Mouse (Mus musculus): ENCODE data around the gene Arsg. TPM values are rescaled to one million over a fixed set of nuclear protein-coding genes. Genes with fewer than 3 reads are reported as not detected.

Arsg gene
- 4.1 and 5.1 TPM in 2 replicates for polyA plus RNA-seq (2012; rRNA removed)

- 1% methylated on average over 99 of the region's 111 CpGs for WGBS
Measured at GRCm38 (mm10) chr11:109473171-109474085, at the start of gene Arsg, which contains the start of gene Slc16a6. Arsg (plus strand) TSS chr11:109473374. Slc16a6 (minus strand) TSS chr11:109473598.

GRCm38 (mm10) chr11:109425392-109426271, 47.5 kb upstream of the Arsg start, which contains the start of gene Amz2:
Amz2 (plus strand) TSS chr11:109425946.
- WGBS, result under 1% methylated on average over 65 of the region's 65 CpGs
- H3K27ac ChIP-seq (ENCODE audit: insufficient read depth, low read length), result peak within 1 kb of the TSS; percentile 87
- peaks cover 14% of the 10 kb centered on the region; the same call in 1 of the 2 replicates for H3K4me1 ChIP-seq (ENCODE audit: control insufficient read depth, insufficient read depth, insufficient read length)
- no peaks in the 10 kb centered on the region for H3K27me3 ChIP-seq (ENCODE audit: control insufficient read depth, insufficient read depth, low read length)
- peak within 1 kb of the TSS; percentile 58 for H3K4me3 ChIP-seq (ENCODE audit: extremely low read depth, insufficient read depth, insufficient read length)
- peaks cover 7% of the 10 kb centered on the region for H3K36me3 ChIP-seq (ENCODE audit: control insufficient read depth, insufficient read depth, low read length)
- peak; percentile 92 for TF ChIP-seq CTCF (IDR thresholded peaks at IDR 0.05; ENCODE audit: extremely low read depth, insufficient read depth, insufficient read length, insufficient replicate concordance)
- peak; percentile 26 for TF ChIP-seq POLR2A (IDR thresholded peaks at IDR 0.05; ENCODE audit: low read depth, low read length)
- DNase-seq (ENCODE audit: low read depth in 1 of 2, low spot score in 2 of 2), result peak; percentile 98 to 99

More at GRCm38 (mm10) chr11:109473171-109474085, at the start of gene Arsg, which contains the start of gene Slc16a6:
- peak within 1 kb of the TSS; percentile 73 for H3K4me3 ChIP-seq (ENCODE audit: extremely low read depth, insufficient read depth, insufficient read length)
- no peaks in the 10 kb centered on the region for H3K36me3 ChIP-seq (ENCODE audit: control insufficient read depth, insufficient read depth, low read length)
- peak within 1 kb of the TSS; percentile 90 for H3K27ac ChIP-seq (ENCODE audit: insufficient read depth, low read length)
- H3K4me1 ChIP-seq (ENCODE audit: control insufficient read depth, insufficient read depth, insufficient read length), result peaks cover 11% of the 10 kb centered on the region; the same call in 1 of the 2 replicates
- peak; percentile 89 to 90 for DNase-seq (ENCODE audit: low read depth in 1 of 2, low spot score in 2 of 2)
- no peaks in the 10 kb centered on the region for H3K27me3 ChIP-seq (ENCODE audit: control insufficient read depth, insufficient read depth, low read length)
- peak; percentile 15 for TF ChIP-seq POLR2A (IDR thresholded peaks at IDR 0.05; ENCODE audit: low read depth, low read length)
- TF ChIP-seq CTCF (IDR thresholded peaks at IDR 0.05; ENCODE audit: extremely low read depth, insufficient read depth, insufficient read length, insufficient replicate concordance), result no peak

DNA sequence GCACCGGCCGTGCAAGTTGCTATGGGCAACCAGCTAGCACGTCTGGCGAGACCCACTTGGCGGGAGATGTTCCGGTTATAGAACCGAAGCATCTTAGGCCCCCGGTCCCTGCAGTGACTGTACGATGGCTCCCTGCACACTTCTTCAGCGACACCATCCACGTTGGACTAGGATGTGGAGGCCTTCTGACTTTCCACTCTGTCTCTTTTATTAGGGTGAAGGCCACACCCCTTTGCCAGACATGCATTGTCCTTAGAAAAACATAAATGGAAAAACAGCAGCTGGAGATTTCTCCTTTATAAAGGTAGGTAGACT, 46.9 kb upstream of the Arsg start:
- WGBS, result 0% methylated on average over 11 of the region's 11 CpGs

DNA sequence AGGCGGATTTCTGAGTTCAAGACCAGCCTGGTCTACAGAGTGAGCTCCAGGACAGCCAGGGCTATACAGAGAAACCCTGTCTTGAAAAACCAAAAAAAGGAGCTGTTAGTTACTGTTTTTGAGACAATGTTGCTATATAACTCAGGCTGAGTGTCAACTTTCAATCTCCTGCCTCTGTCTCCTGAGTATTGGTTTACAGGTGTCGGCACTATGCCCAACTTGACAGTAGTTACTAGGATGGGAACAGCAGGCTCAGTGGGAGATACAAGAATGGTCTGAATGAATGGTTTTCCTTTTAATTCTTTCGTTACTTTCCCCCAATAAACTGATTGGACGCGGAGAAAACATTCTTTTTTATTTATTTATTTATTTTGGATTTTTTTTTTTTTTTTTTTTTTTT, 45.8 kb upstream of the Arsg start:
- Histone ChIP-seq H3K4me1 (ENCODE audit: control insufficient read depth, insufficient read depth, insufficient read length) (peaks cover 11% of the 10 kb centered on the region), H3K4me3 (ENCODE audit: extremely low read depth, insufficient read depth, insufficient read length) (no peak overlapping the region), H3K27ac (ENCODE audit: insufficient read depth, low read length) (no peak overlapping the region), H3K27me3 (ENCODE audit: control insufficient read depth, insufficient read depth, low read length) (no peaks in the 10 kb centered on the region), H3K36me3 (ENCODE audit: control insufficient read depth, insufficient read depth, low read length) (peaks cover 7% of the 10 kb centered on the region)
- TF ChIP-seq CTCF (IDR thresholded peaks at IDR 0.05; ENCODE audit: extremely low read depth, insufficient read depth, insufficient read length, insufficient replicate concordance), result no peak
- no peak for TF ChIP-seq POLR2A (IDR thresholded peaks at IDR 0.05; ENCODE audit: low read depth, low read length)
- DNase-seq (ENCODE audit: low read depth in 1 of 2, low spot score in 2 of 2), result no peak
- WGBS, result 97% methylated on average over 5 of the region's 5 CpGs

More for the DNA sequence above, 46.9 kb upstream of the Arsg start:
- peaks cover 12% of the 10 kb centered on the region for H3K4me1 ChIP-seq (ENCODE audit: control insufficient read depth, insufficient read depth, insufficient read length)
- H3K36me3 ChIP-seq (ENCODE audit: control insufficient read depth, insufficient read depth, low read length), result peaks cover 7% of the 10 kb centered on the region
- H3K27ac ChIP-seq (ENCODE audit: insufficient read depth, low read length), result peak overlapping the region; percentile 87
- no peak for DNase-seq (ENCODE audit: low read depth in 1 of 2, low spot score in 2 of 2)
- TF ChIP-seq POLR2A (IDR thresholded peaks at IDR 0.05; ENCODE audit: low read depth, low read length) (no peak), CTCF (IDR thresholded peaks at IDR 0.05; ENCODE audit: extremely low read depth, insufficient read depth, insufficient read length, insufficient replicate concordance) (no peak)
- peak overlapping the region; percentile 55 for H3K4me3 ChIP-seq (ENCODE audit: extremely low read depth, insufficient read depth, insufficient read length)
- no peaks in the 10 kb centered on the region for H3K27me3 ChIP-seq (ENCODE audit: control insufficient read depth, insufficient read depth, low read length)

GRCm38 (mm10) chr11:109434233-109434798, 38.9 kb upstream of the Arsg start:
- 73% methylated on average over 16 of the region's 16 CpGs for WGBS
- Histone ChIP-seq H3K27me3 (ENCODE audit: control insufficient read depth, insufficient read depth, low read length) (no peaks in the 10 kb centered on the region), H3K36me3 (ENCODE audit: control insufficient read depth, insufficient read depth, low read length) (peaks cover 5% of the 10 kb centered on the region), H3K4me3 (ENCODE audit: extremely low read depth, insufficient read depth, insufficient read length) (no peak overlapping the region), H3K4me1 (ENCODE audit: control insufficient read depth, insufficient read depth, insufficient read length) (peaks cover 19% of the 10 kb centered on the region), H3K27ac (ENCODE audit: insufficient read depth, low read length) (no peak overlapping the region)
- no peak for DNase-seq (ENCODE audit: low read depth in 1 of 2, low spot score in 2 of 2)
- TF ChIP-seq CTCF (IDR thresholded peaks at IDR 0.05; ENCODE audit: extremely low read depth, insufficient read depth, insufficient read length, insufficient replicate concordance), result no peak
- no peak for TF ChIP-seq POLR2A (IDR thresholded peaks at IDR 0.05; ENCODE audit: low read depth, low read length)

- H3K4me3 ChIP-seq (ENCODE audit: extremely low read depth, insufficient read depth, insufficient read length), result no peak overlapping the region
- H3K4me1 ChIP-seq (ENCODE audit: control insufficient read depth, insufficient read depth, insufficient read length), result peaks cover 20% of the 10 kb centered on the region
- no peaks in the 10 kb centered on the region for H3K27me3 ChIP-seq (ENCODE audit: control insufficient read depth, insufficient read depth, low read length)
- H3K36me3 ChIP-seq (ENCODE audit: control insufficient read depth, insufficient read depth, low read length), result no peaks in the 10 kb centered on the region
- WGBS, result 78% methylated on average over 8 of the region's 8 CpGs
- TF ChIP-seq CTCF (IDR thresholded peaks at IDR 0.05; ENCODE audit: extremely low read depth, insufficient read depth, insufficient read length, insufficient replicate concordance) (no peak), POLR2A (IDR thresholded peaks at IDR 0.05; ENCODE audit: low read depth, low read length) (no peak)
- DNase-seq (ENCODE audit: low read depth in 1 of 2, low spot score in 2 of 2), result no peak
- H3K27ac ChIP-seq (ENCODE audit: insufficient read depth, low read length), result no peak overlapping the region
Measured at GRCm38 (mm10) chr11:109436889-109437288, 36.3 kb upstream of the Arsg start.

Data from spleen, adult 2 months (tissue).